Mouse (Mus musculus): ENCODE measurements around the gene Gm20809. TPM values are rescaled to one million over a fixed set of nuclear protein-coding genes. Genes with fewer than 3 reads are reported as not detected.
"Not testable (repeated sequence)": the region's sequence is repeated elsewhere in the genome, so short reads cannot be mapped to it uniquely, and the experiment has no call there.

Gene Gm20809
- not detected for total RNA-seq (2022)

DNA sequence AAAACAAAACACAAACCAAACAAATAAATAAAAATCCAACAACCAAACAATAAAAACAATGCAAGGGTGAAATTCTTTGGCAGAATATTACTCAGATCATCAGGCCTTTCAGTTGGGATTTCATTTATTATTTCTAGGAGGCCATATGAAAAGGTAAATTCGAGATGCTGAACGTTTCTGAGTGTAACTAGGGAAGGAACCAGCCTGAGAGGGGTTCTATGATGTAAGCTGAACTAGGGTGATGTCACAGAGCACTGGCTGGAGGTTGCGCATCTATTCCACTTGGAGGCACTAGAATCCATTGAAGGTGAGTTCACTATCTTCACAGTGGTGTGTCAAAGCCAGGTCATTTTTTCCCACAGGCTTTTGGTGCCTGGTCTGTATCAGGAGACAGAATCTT lies at the start of gene Gm20809:
TSS of gene Gm20809 (plus strand) at position 301 of the 400 bp plus-strand sequence.
- DNase-seq (ENCODE audit: low spot score): not testable (repeated sequence)
